Mouse (Mus musculus) lung, adult 18-20 months (tissue): ENCODE data around the gene Gm11037.
"Not testable (repeated sequence)": the region's sequence is repeated elsewhere in the genome, so short reads cannot be mapped to it uniquely, and the experiment has no call there.

Experiments
- DNase-seq, 2 experiments: peaks; one replicate each; pipeline ENCODE4 v3.0.0; 2022; ENCODE audit warnings: mixed read lengths in 2 of 2

The Gm11037 gene

DNA sequence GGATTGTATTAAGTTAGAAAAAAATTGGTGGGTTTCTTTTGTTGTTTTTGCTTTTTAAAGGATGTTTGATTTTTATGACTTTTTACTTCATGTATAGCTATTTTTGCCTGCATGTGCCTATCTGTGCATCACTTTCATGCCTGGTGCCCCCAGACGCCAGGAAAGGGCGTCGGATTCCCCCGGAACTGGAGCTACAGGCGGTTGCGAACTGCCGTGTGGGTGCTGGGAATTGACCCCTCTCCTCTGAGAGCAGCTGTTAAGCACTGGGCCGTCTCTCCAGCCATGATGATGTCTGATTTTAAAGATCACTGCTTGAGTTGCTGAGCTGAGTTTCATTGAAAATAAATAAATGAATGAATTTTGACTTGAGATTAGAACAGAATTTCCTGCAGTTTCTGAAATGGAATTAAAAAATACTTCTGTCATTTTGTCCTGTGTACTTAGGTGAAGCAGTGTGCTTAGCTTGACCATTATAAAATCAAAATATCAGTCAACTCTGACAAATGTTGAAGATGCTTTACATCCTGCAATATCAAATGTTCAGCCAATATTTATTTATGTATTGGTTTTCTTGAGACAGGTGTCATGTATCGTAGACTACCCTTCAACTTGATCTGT, at the start of gene Gm11037:
TSS of gene Gm11037 (plus strand) at position 568 of the 618 bp plus-strand sequence.
- DNase-seq: no peak

- no peak for DNase-seq
Measured at GRCm38 (mm10) chr2:131084206-131084605, 49.1 kb upstream of the Gm11037 start.

DNA sequence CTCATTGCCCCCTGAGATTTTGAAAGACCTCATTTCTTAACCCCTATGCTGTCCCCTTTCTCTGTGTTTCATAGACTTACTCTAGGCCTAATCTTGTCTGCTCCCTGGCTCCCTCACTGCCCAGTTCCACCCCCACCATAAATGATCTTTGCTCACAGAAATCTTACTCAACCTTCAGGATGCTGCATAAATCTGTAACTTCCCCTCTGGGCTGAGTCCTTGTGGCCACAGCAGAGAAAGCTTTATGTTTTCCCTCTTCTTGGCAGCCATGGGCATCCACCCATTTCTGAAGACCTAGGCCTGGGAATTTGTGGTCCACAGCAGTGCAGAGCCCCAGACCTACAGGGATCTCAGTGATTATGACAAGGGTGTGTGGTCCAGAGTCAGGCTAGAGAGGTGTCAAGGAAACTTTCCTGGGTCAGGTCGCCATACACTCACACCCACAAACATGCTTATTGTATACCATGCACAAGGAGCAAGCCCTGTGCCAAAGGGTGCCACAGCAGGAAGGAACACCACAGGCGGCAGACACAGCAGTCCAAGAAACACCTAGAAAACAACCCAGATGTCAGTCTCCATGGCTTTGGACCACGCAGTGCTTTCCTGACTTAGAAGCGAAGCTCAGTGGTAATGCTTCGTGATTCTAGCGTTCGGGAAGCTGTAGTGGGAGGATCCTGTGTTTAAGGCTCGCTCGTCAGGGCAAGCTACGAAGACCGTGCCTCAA, 46.5 kb upstream of the Gm11037 start, which contains the start of gene Siglec1:
TSS of gene Siglec1 (minus strand) at position 99 of the 724 bp plus-strand sequence.
- no peak for DNase-seq

DNA sequence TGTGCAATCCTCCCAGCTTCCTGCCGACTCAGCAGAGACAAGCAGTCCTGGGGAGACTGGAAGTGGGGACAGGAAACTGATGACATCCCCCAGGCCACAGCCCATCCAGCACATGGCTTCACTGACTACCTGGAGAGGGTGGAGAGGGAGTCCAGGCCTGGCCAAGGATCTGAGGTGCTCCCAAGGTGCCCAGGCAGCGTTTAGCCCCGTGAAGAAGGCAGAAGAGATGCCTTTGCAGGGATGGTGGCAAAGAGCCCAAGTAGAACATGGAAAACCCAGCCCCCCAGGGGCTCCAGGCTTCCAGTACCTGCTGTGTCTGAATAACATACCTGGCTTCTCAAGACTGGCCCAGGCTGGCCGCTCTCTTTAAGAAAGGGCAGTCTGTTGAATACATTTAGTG, 44.7 kb upstream of the Gm11037 start:
- no peak for DNase-seq

DNA sequence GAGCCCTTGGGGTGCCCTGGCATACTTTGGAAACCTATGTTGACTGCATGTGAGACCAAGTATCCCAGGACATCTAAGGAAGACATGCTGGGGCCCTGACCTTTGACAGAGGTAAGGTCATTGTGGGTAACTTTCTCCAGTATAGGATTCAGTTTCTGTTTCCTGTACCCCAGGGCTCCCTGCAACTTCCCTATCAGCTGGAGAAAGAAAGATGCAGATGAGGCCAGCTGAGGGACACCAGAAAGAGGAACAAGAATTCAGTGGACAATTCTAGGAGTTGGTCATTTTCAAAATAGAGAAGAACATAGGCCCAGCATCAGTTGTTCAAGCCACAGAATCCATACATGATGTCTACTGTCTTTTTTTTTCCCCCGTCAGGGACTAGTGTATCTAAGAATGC, 43.7 kb upstream of the Gm11037 start:
- DNase-seq: peak in 1 of 2 experiments; percentile 19

- peak; percentile 39 to 50 for DNase-seq
Measured at GRCm38 (mm10) chr2:131090852-131091251, 42.4 kb upstream of the Gm11037 start.

- peak in 1 of 2 experiments; percentile 0 for DNase-seq
Measured at GRCm38 (mm10) chr2:131093577-131093976, 39.7 kb upstream of the Gm11037 start.

DNA sequence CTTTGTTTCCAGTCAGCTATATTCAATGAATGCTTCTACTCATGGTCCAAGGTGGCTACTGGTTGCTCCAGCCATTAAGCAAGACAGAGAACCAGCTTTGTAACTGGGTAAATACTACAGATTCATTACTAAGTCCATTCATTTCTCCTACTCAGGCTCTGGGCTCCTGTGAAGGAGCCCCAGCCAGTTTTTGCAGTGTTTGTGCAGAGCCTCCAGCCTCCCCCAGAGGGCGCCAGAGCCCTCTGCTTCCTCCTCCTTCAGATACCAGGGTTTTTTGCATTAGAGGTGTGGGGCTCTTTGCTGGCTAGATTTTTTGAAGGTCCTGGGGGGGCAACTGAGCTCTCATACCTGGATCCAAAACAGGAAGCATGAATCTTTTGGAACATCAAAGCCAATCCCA, 38.5 kb upstream of the Gm11037 start:
- DNase-seq: peak; percentile 77 to 81

- peak; percentile 72 to 80 for DNase-seq
Measured at GRCm38 (mm10) chr2:131096101-131096795, 37.0 kb upstream of the Gm11037 start.

DNA sequence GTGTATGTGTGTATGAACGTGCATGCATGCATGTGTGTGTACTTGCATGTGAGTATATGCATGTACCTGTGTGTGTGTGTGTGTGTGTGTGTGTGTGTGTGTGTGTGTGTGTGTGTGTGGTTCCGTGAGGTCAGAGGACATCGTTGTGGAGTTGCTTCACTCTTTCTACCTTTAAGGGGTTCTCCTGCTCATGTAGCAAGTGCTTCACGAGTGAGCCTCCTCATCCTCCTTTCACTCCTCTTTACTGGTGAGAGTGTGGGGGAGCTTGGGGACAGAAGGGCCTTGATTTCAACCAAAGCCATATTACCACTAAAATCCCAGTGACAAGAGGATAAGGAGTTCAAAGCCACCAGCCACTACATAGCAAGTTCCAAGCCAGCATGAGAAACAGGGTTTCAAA, 36.2 kb upstream of the Gm11037 start:
- DNase-seq: no peak

- DNase-seq: no peak
Measured at GRCm38 (mm10) chr2:131101530-131101929, 31.8 kb upstream of the Gm11037 start.

GRCm38 (mm10) chr2:131104021-131104420, 29.3 kb upstream of the Gm11037 start:
- DNase-seq: no peak

- not testable (repeated sequence) for DNase-seq
Measured at GRCm38 (mm10) chr2:131105061-131105460, 28.2 kb upstream of the Gm11037 start.

GRCm38 (mm10) chr2:131105989-131106388, 27.3 kb upstream of the Gm11037 start:
- DNase-seq: no peak

GRCm38 (mm10) chr2:131118968-131119574, 14.2 kb upstream of the Gm11037 start:
- DNase-seq: no peak

DNA sequence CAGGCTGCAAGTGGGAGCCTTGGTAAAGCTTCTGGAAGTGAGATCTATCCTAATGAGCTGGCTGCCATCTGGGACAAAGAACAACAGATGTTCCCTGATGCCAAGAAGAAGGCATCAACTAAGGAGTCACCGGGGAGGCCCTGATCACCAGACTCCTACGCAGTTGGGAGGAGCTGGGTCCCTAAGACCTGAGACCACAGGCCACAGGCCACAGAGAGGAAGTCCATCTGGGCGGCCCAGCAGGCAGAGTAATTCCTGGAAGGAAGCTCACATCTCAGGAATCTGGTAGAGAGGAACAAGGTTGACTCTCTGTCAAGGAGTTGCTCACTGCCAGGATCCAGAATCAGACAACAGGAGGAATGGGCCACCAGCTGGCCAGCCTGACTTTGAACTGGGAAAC, 9.1 kb upstream of the Gm11037 start:
- DNase-seq: peak; percentile 48 to 53

- DNase-seq: no peak
Measured at GRCm38 (mm10) chr2:131125157-131125963, 7.9 kb upstream of the Gm11037 start.

GRCm38 (mm10) chr2:131125964-131126815, 7.1 kb upstream of the Gm11037 start:
- DNase-seq: no peak

- peak; percentile 63 to 75 for DNase-seq
Measured at GRCm38 (mm10) chr2:131127161-131127730, 6.1 kb upstream of the Gm11037 start, which contains the start of gene Hspa12b. Gene Hspa12b, plus strand, starts transcription at chr2:131127280.

DNA sequence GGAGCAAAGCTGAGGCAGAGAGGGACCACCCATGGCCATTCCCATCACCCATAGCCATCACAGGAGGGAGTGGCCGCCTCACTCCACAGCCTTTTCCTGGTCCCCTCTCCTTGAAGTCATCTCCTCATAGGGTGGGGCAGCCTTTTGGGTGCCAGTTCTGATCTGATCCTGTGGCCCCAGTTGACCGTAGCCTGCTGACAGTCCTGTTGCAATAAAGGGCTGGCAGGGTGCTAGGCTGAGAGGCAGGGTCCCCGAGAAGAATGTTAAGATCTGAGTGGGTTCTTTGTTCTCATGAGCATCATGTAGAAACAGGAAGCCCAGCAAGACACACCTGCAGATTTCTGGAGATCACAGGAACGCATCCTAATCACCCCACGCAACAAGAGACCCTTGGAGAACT, 5.1 kb upstream of the Gm11037 start:
- peak; percentile 59 to 74 for DNase-seq

DNA sequence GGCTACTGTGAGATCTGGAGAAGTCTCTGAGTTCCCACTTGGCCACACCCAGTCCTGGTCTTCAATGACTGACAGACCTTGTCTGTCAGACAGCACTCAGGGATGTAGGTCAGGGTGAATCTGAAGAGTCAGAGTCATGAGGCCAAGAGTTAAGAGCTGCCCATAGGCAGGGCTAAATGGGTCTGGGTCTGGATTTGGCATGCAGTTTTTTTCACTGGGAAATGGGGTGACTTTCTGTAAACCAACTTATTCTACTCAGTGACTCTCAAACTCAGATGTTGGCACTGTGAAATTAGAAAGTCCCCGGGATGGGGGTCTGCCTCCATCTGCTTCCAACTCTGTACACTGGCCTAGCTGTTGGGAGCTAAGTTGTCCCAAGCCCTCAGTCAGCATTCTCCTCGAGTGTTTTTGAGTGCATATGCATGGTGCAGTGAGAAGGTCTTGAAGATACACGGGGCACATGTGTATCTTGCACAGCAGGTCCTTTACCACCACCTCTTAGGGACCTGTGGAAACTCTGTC, 4.6 kb upstream of the Gm11037 start:
- DNase-seq: no peak
